Mouse (Mus musculus) gastrocnemius, postnatal 36 days (tissue): ENCODE data around the gene Cox6a2. TPM values are rescaled to one million over a fixed set of nuclear protein-coding genes. Genes with fewer than 3 reads are reported as not detected.
"Not testable (repeated sequence)": the region's sequence is repeated elsewhere in the genome, so short reads cannot be mapped to it uniquely, and the experiment has no call there.

ENCODE experiments used
- DNase-seq, 2 experiments: peaks; one replicate each; pipeline ENCODE4 v3.0.0; 2022
- intact Hi-C: fragments of 180-260 bp; cut with DNase I; formaldehyde crosslinking; loops from one replicate; pipeline ENCODE4 v1.15.1; 2025
- total RNA-seq, 2 experiments: library from RNA; stranded (reverse); gene quantifications; 2 replicates each; pipeline ENCODE4 v1.2.3; 2021

Cox6a2 gene
- total RNA-seq, 2 experiments from 2014 or later = 1,297 to 1,662 TPM

- peak; percentile 79 to 85 for DNase-seq
- intact Hi-C loops = no loop called here
Observed at GRCm38 (mm10) chr7:128236856-128237592, 30.8 kb upstream of the Cox6a2 start, which contains the start of gene Armc5. Gene Armc5 (plus strand): TSS chr7:128237342.

GRCm38 (mm10) chr7:128236426-128236825 lies 30.2 kb upstream of the Cox6a2 start:
- no peak for DNase-seq
- intact Hi-C loops = no loop called here

GRCm38 (mm10) chr7:128235481-128235880 lies 29.3 kb upstream of the Cox6a2 start:
- DNase-seq = no peak
- intact Hi-C loops = no loop called here

GRCm38 (mm10) chr7:128234796-128235195 lies 28.6 kb upstream of the Cox6a2 start:
- intact Hi-C loops = no loop called here
- DNase-seq = no peak

- intact Hi-C loops = no loop called here
- no peak for DNase-seq
Observed at GRCm38 (mm10) chr7:128231741-128232140, 25.6 kb upstream of the Cox6a2 start.

GRCm38 (mm10) chr7:128220936-128221335 lies 14.7 kb upstream of the Cox6a2 start:
- intact Hi-C loops = no loop called here
- DNase-seq = no peak

- DNase-seq = no peak
- intact Hi-C loops = no loop called here
Observed at GRCm38 (mm10) chr7:128219952-128220351, 13.8 kb upstream of the Cox6a2 start.

GRCm38 (mm10) chr7:128209826-128210225 lies 3.6 kb upstream of the Cox6a2 start:
- intact Hi-C loops = loop anchor here (2.0 to 5.0 kb wide), 2 partner anchors 109 to 203 kb away; no protein-coding TSS in a partner anchor
- no peak for DNase-seq

GRCm38 (mm10) chr7:128208187-128208586 lies 2.0 kb upstream of the Cox6a2 start:
- intact Hi-C loops = loop anchor here (2.0 to 5.0 kb wide), 2 partner anchors 107 to 201 kb away; no protein-coding TSS in a partner anchor
- no peak for DNase-seq

- peak in 1 of 2 experiments; percentile 23 for DNase-seq
- intact Hi-C loops = loop anchor here (5.0 kb wide), 1 partner anchor 198 kb away; no protein-coding TSS in a partner anchor
Observed at GRCm38 (mm10) chr7:128205695-128206094, 492 bp downstream of the Cox6a2 start.

GRCm38 (mm10) chr7:128204179-128204578 lies 2.0 kb downstream of the Cox6a2 start:
- DNase-seq = no peak
- intact Hi-C loops = no loop called here

- DNase-seq = no peak
- intact Hi-C loops = no loop called here
Observed at GRCm38 (mm10) chr7:128203071-128203470, 3.1 kb downstream of the Cox6a2 start.

GRCm38 (mm10) chr7:128201607-128202006 lies 4.6 kb downstream of the Cox6a2 start:
- DNase-seq = no peak
- intact Hi-C loops = no loop called here

GRCm38 (mm10) chr7:128181691-128182090 lies 24.5 kb downstream of the Cox6a2 start:
- intact Hi-C loops = no loop called here
- DNase-seq = no peak

- intact Hi-C loops = no loop called here
- no peak for DNase-seq
Observed at GRCm38 (mm10) chr7:128180546-128180945, 25.6 kb downstream of the Cox6a2 start.

GRCm38 (mm10) chr7:128180126-128180525 lies 26.1 kb downstream of the Cox6a2 start:
- no peak for DNase-seq

GRCm38 (mm10) chr7:128178385-128178784 lies 27.8 kb downstream of the Cox6a2 start:
- intact Hi-C loops = no loop called here
- DNase-seq = no peak

More at GRCm38 (mm10) chr7:128180126-128180525, 26.1 kb downstream of the Cox6a2 start:
- intact Hi-C loops = no loop called here

- no peak for DNase-seq
- intact Hi-C loops = no loop called here
Observed at GRCm38 (mm10) chr7:128169996-128170395, 36.2 kb downstream of the Cox6a2 start.

- intact Hi-C loops = no loop called here
- DNase-seq = no peak
Observed at GRCm38 (mm10) chr7:128166391-128166790, 39.8 kb downstream of the Cox6a2 start.

- DNase-seq = no peak
Observed at GRCm38 (mm10) chr7:128164001-128164400, 42.2 kb downstream of the Cox6a2 start.

GRCm38 (mm10) chr7:128158688-128159354 lies 47.4 kb downstream of the Cox6a2 start:
- intact Hi-C loops, DNase-seq: not testable (repeated sequence)

More at GRCm38 (mm10) chr7:128164001-128164400, 42.2 kb downstream of the Cox6a2 start:
- intact Hi-C loops = no loop called here
